Mouse (Mus musculus) midbrain, embryonic 10.5 days (tissue): ENCODE results near the gene Zfyve19. TPM values are rescaled to one million over a fixed set of nuclear protein-coding genes. Genes with fewer than 3 reads are reported as not detected.
A peak's percentile ranks its signal among the peaks of the same experiment; 100 is the strongest.

ENCODE experiments used
- DNase-seq: peaks from one replicate; pipeline ENCODE4 v3.0.0-alpha.2; 2017; ENCODE audit warnings: low spot score
- H3K27ac ChIP-seq: fragments of 300-500 bp; sonication (generic); replicated peaks from 2 replicates; pipeline ENCODE4 v1.5.1; 2016; ENCODE audit warnings: mild to moderate bottlenecking
- H3K27me3 ChIP-seq: fragments of 300-500 bp; sonication (generic); 2 replicates; pipeline ENCODE4 v1.6.1; 2016; ENCODE audit warnings: low read depth, mild to moderate bottlenecking; ENCODE audit not compliant: poor library complexity, severe bottlenecking
- H3K36me3 ChIP-seq: fragments of 300-500 bp; sonication (generic); 2 replicates; pipeline ENCODE4 v1.6.1; 2016; ENCODE audit warnings: mild to moderate bottlenecking, moderate library complexity
- H3K4me1 ChIP-seq: fragments of 300-500 bp; sonication (generic); 2 replicates; pipeline ENCODE4 v1.6.1; 2016
- H3K4me3 ChIP-seq: fragments of 300-500 bp; sonication (generic); 2 replicates; pipeline ENCODE4 v1.5.1; 2016; ENCODE audit warnings: mild to moderate bottlenecking, moderate library complexity
- H3K9me3 ChIP-seq: fragments of 300-500 bp; sonication (generic); replicated peaks from 2 replicates; pipeline ENCODE4 v1.6.1; 2016; ENCODE audit warnings: mild to moderate bottlenecking
- WGBS: fragments of 180-500 bp; shearing (Covaris S2); methylation state at CpG from one replicate; pipeline ENCODE4 v1.1.7; 2016; 5-methylcytosine and 5-hydroxymethylcytosine counted together
- polyA plus RNA-seq: library from polyadenylated mRNA; unstranded; fragments of >200 nt; fragmentation: Nextera tagmentation; extraction: Ambion mirVana; gene quantifications from 2 replicates; pipeline ENCODE4 v1.2.1, GENCODE M21; 2016

The Zfyve19 gene
- 56.1 and 57.4 TPM in 2 replicates for polyA plus RNA-seq

GRCm38 (mm10) chr2:119208344-119209175 lies at the start of gene Zfyve19, which contains the start of gene Dnajc17:
Gene Zfyve19 (plus strand): TSS chr2:119208617.
Gene Dnajc17 (minus strand): TSS chr2:119208795.
- H3K36me3 ChIP-seq, result peaks cover 33% of the 10 kb centered on the region
- under 1% methylated on average over 51 of the region's 51 CpGs for WGBS
- peak within 1 kb of the TSS; percentile 92 for H3K27ac ChIP-seq
- peak; percentile 97 for DNase-seq
- H3K27me3 ChIP-seq, result no peaks in the 10 kb centered on the region
- H3K4me1 ChIP-seq, result peaks cover 31% of the 10 kb centered on the region
- no peaks in the 10 kb centered on the region for H3K9me3 ChIP-seq
- peak within 1 kb of the TSS; percentile 80 for H3K4me3 ChIP-seq

GRCm38 (mm10) chr2:119161247-119161646 lies 47.2 kb upstream of the Zfyve19 start:
- H3K27ac ChIP-seq, result 0 out of 2 replicates have a peak overlapping the region, but pooled peaks have one; percentile 55

GRCm38 (mm10) chr2:119163135-119163534 lies 45.3 kb upstream of the Zfyve19 start:
- Histone ChIP-seq H3K27ac (no peak overlapping the region), H3K36me3 (no peaks in the 10 kb centered on the region), H3K9me3 (no peaks in the 10 kb centered on the region), H3K27me3 (peaks cover 47% of the 10 kb centered on the region), H3K4me3 (no peak overlapping the region), H3K4me1 (peaks cover 23% of the 10 kb centered on the region)
- 82% methylated on average over 3 of the region's 3 CpGs for WGBS
- no peak for DNase-seq

More at GRCm38 (mm10) chr2:119161247-119161646, 47.2 kb upstream of the Zfyve19 start:
- 36% methylated on average over 2 of the region's 2 CpGs for WGBS
- peaks cover 28% of the 10 kb centered on the region for H3K27me3 ChIP-seq
- H3K4me1 ChIP-seq, result peaks cover 11% of the 10 kb centered on the region
- H3K9me3 ChIP-seq, result no peaks in the 10 kb centered on the region
- no peak overlapping the region for H3K4me3 ChIP-seq
- no peak for DNase-seq
- no peaks in the 10 kb centered on the region for H3K36me3 ChIP-seq

GRCm38 (mm10) chr2:119163999-119164398 lies 44.4 kb upstream of the Zfyve19 start:
- Histone ChIP-seq H3K4me1 (peaks cover 23% of the 10 kb centered on the region), H3K27ac (no peak overlapping the region), H3K27me3 (peaks cover 56% of the 10 kb centered on the region), H3K9me3 (no peaks in the 10 kb centered on the region), H3K36me3 (no peaks in the 10 kb centered on the region), H3K4me3 (no peak overlapping the region)
- DNase-seq, result no peak
- WGBS, result 94% methylated on average over 4 of the region's 4 CpGs

GRCm38 (mm10) chr2:119165401-119165800 lies 43.0 kb upstream of the Zfyve19 start:
- Histone ChIP-seq H3K27ac (no peak overlapping the region), H3K9me3 (no peaks in the 10 kb centered on the region), H3K27me3 (peaks cover 68% of the 10 kb centered on the region), H3K36me3 (no peaks in the 10 kb centered on the region), H3K4me1 (peaks cover 23% of the 10 kb centered on the region), H3K4me3 (no peak overlapping the region)
- DNase-seq, result no peak

- Histone ChIP-seq H3K36me3 (0 out of 2 replicates have a peak, but pooled peaks cover 4% of the 10 kb centered on the region), H3K4me3 (peak within 1 kb of the TSS; percentile 69), H3K27ac (peak within 1 kb of the TSS; percentile 3; the same call in 1 of the 2 replicates), H3K9me3 (no peaks in the 10 kb centered on the region), H3K27me3 (peaks cover 68% of the 10 kb centered on the region), H3K4me1 (peaks cover 22% of the 10 kb centered on the region)
- peak; percentile 75 for DNase-seq
- 1% methylated on average over 60 of the region's 60 CpGs for WGBS
These were observed 41.2 kb upstream of the Zfyve19 start, which contains the start of gene Gchfr for GRCm38 (mm10) chr2:119166901-119167865. Gene Gchfr (plus strand): TSS chr2:119167773.

GRCm38 (mm10) chr2:119167866-119168256 lies 40.6 kb upstream of the Zfyve19 start:
- peak overlapping the region; percentile 3; the same call in 1 of the 2 replicates for H3K27ac ChIP-seq
- DNase-seq, result no peak
- 0 out of 2 replicates have a peak, but pooled peaks cover 8% of the 10 kb centered on the region for H3K36me3 ChIP-seq
- H3K4me1 ChIP-seq, result peaks cover 28% of the 10 kb centered on the region
- H3K4me3 ChIP-seq, result peak overlapping the region; percentile 69
- 4% methylated on average over 26 of the region's 26 CpGs for WGBS
- H3K9me3 ChIP-seq, result no peaks in the 10 kb centered on the region
- H3K27me3 ChIP-seq, result peaks cover 68% of the 10 kb centered on the region

- WGBS, result 84% methylated on average over 2 of the region's 2 CpGs
- no peak overlapping the region for H3K27ac ChIP-seq
- H3K4me1 ChIP-seq, result peaks cover 50% of the 10 kb centered on the region
- H3K27me3 ChIP-seq, result peaks cover 54% of the 10 kb centered on the region
- no peak overlapping the region for H3K4me3 ChIP-seq
- no peak for DNase-seq
- 0 out of 2 replicates have a peak, but pooled peaks cover 8% of the 10 kb centered on the region for H3K36me3 ChIP-seq
- no peaks in the 10 kb centered on the region for H3K9me3 ChIP-seq
These were observed 38.1 kb upstream of the Zfyve19 start for GRCm38 (mm10) chr2:119170282-119170681.

- H3K27ac ChIP-seq, result no peak overlapping the region
- 79% methylated on average over 8 of the region's 8 CpGs for WGBS
- H3K9me3 ChIP-seq, result no peaks in the 10 kb centered on the region
- peaks cover 41% of the 10 kb centered on the region for H3K27me3 ChIP-seq
- peaks cover 48% of the 10 kb centered on the region for H3K4me1 ChIP-seq
- no peak overlapping the region for H3K4me3 ChIP-seq
- no peak for DNase-seq
- peaks cover 8% of the 10 kb centered on the region; the same call in 1 of the 2 replicates for H3K36me3 ChIP-seq
These were observed 36.8 kb upstream of the Zfyve19 start for GRCm38 (mm10) chr2:119171574-119171973.

- no peaks in the 10 kb centered on the region for H3K9me3 ChIP-seq
- no peak overlapping the region for H3K4me3 ChIP-seq
- peaks cover 12% of the 10 kb centered on the region; the same call in 1 of the 2 replicates for H3K36me3 ChIP-seq
- H3K4me1 ChIP-seq, result peaks cover 40% of the 10 kb centered on the region
- no peak for DNase-seq
- H3K27me3 ChIP-seq, result peaks cover 32% of the 10 kb centered on the region
- 88% methylated on average over 7 of the region's 7 CpGs for WGBS
- H3K27ac ChIP-seq, result peak overlapping the region; percentile 55
These were observed 36.0 kb upstream of the Zfyve19 start for GRCm38 (mm10) chr2:119172446-119172845.

- DNase-seq, result no peak
- 32% methylated on average over 13 of the region's 13 CpGs for whole genome bisulfite sequencing
- Histone ChIP-seq H3K36me3 (peaks cover 17% of the 10 kb centered on the region), H3K27me3 (peaks cover 26% of the 10 kb centered on the region), H3K4me3 (no peak overlapping the region), H3K4me1 (peaks cover 34% of the 10 kb centered on the region), H3K9me3 (no peaks in the 10 kb centered on the region), H3K27ac (peak overlapping the region; percentile 55)
These were observed 35.4 kb upstream of the Zfyve19 start for GRCm38 (mm10) chr2:119172862-119173576.
